Mouse (Mus musculus): Measurements from ENCODE around the gene Prmt7.

The Prmt7 gene

DNA sequence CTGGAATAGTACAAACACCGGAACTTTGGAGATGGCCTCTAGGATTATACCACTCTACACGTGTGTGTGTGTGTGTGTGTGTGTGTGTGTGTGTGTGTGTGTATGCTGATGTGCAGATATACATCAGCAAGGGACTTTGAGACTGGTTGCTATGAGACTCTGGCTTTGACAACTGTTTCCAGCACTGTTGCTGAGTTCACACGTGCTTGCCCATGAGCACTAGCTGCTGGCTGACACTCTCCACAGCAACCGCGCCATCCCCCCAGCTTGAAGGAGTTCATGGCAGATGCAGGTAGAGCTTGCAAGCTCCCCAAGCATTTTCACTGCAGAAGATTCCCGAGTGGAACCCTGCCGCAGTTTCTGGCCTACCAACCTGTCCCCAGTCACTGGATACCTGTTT, 78.7 kb downstream of the Prmt7 start:
- no peak for DNase-seq (ENCODE audit: low spot score)

DNA sequence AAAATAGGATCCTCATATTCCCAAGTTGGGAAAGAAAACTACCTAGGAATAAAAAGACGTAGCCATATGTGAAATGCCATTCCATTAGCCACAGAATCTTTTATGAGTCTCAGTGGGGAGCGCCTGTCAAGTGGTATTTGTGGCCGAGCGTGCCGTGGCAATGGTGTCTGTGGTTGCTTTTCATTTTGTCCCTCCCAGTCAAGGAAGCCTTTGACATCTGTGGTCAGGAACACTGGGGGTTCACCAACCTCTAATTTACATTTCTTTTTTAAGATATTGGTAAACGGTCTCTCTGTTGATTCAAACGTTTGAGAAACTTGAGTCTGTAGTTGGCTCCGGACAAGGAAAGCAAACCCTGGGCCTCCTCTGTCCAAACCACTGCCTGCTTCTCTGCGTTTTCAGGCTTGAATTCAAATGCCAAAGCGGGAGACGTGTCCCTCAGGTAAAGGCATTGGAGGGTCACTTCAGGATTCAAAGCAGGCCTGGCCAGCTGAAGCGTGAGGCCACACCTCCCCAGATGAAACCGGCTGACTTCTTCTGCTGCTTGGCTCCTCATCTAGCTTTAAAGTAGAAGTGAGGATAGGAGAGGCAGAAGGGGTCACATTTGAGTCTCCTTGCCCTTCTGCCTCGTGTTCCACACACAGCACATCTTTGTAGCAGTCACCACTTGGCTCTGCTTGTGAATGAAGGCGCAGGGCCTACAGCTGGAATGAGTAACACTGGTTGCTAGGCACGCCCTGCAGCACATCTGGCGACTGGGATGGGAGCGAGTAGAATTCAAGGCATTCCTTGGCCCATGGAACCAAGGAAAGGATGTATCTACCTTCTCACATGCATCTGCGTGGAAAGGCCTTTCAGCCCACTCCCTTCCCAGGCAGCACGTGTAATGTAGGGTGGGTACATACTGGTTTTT, 82.0 kb downstream of the Prmt7 start:
- no peak for DNase-seq (ENCODE audit: low spot score)

DNA sequence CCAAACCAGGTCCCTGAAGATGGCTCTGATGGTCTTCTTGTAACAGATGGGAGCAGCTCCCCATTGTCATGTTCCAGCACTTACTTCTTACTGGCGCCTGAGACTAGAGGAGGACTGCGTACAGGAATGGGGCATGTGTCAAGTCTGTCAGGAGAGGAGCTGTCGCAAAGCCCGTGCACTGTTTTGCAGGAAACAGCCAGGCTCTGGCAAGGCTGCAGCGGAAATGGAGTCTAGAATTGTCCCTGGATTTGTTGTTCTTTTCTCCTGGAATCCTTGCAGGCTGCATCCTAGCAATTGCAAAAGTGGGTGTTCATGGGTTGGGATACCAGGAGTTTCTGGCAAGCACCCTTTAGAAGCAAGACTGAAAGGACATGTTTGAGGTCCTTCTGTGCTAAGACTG, 87.5 kb downstream of the Prmt7 start:
- no peak for DNase-seq (ENCODE audit: low spot score)

DNA sequence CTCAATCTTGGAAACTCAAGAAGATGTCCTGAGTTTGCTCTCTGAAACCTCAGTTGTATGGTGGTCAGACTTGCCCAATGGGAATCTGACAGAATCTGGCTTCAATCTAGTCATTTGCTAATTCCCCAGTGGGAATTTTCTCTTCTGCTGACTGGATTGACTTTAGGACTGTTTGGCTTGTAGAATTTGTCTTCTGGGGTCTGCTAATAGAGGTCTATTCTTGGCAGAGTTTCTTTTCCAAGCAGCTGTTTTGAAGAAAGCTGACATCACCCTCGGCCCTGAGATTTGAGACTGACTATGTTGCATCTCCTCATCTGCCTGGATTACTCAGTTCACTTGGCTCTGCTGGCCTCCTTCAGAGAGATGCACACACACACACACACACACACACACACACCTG, 88.1 kb downstream of the Prmt7 start:
- DNase-seq (ENCODE audit: low spot score) = no peak

DNA sequence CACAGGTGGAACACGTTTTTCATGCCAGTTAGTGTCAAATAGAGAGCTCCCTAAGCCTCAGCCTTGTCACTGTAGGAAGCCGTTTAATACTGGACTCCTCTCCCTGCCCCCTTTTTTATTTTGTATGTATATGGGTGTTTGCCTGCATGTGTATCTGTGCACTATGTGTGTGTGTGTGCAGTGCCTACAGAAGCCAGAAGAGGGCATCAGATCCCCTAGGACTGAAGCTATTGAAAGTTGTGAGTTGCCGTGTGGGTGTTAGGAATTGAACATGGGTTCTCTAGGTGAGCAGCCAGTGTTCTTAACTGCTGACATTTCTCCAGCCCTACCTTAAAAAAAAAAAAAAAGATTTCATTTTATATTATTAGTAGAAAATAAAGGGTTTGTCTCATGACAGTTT, 89.0 kb downstream of the Prmt7 start:
- DNase-seq (ENCODE audit: low spot score) = no peak

DNA sequence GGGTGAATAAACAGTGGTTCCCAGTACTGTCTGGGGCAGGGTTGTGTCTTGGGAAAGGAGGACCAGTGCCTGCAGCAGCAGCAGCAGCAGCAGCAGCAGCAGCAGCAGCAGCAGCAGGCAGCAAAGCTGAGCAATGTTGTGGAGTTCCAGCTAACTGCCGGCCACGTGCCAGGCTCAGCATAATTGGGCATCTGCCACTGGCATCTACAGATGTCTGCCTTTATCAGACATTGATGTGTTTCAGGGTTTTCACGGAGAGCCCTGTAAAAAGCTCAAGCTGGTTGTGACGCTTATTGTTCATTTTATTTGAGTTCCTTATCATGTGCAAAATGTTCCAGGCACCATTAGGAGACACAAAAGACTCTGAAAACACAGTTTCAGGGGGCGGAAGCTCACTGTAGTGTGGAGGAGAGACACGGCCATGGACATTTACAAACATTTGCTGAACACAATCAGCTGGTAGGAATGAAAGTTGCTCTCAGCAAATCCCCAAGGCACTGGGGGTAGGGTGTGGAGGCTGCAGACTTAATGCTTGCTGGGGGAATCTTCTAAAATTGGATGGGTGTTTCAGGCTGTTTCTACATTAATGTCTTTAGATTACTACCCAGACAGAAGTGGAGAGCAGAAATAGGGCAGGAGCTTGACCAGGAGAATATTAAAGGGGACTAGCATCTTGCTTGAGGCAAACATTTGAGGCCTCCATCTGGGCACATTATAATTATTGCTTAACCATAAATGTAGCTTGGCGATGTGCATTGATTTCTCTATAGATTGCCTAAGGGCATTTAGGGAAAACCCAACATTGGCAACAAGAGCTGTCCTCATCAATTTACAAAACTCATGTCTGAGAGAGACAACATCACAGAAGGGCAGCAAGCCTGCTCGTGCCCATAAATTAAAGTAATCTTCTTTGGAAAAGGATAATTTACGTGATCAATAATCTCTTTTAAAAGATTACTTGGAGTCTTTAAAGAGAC, 90.3 kb downstream of the Prmt7 start:
- DNase-seq (ENCODE audit: low spot score) = no peak

All from T-cell, adult 2 months (primary cell).